Mouse (Mus musculus) spleen, adult 18-20 months (tissue): ENCODE measurements around the gene Adgre5.

Source experiments
- DNase-seq, 2 experiments: peaks; one replicate each; pipeline ENCODE4 v3.0.0; 2022; ENCODE audit warnings: mixed read lengths in 2 of 2

Adgre5 gene

DNA sequence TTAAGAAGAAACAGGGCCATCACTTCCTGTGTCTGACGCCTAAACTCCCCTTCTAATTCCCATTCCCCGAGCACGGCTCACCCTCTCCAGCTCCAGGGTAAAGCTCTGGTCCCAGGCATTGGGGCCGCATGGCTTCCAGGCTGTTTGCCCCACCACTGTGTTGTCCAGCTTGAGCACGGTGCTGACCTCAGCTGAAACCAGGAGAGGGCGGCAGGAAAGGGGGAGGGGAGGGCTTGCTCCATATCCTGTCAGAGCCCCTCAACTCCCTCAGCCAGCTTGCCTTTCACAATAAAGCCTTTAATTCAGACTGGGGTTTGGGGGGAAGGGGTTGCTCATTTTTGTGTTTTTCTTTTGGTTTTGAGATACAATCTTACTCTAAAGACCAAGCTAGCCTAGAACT is 60.0 kb downstream of the Adgre5 start:
- DNase-seq, result no peak

DNA sequence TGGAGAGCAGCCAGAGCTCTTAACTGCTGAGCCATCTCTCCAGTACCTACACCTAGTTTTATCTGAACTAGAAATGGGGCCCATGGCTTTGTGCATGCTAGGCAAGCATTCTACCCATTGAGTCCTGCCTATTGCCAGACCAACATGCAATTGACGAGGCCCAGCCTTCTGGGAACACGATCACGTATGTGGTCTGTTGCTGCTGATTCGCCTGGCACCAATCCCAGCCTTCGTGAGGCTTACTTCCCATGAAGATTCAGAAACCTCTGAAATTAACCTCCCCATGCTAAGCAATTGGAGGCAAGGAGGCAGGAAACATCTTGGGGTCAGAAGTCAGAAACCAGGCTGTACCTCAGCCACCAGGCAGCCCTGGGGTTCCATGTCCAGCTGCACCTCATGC is 60.5 kb downstream of the Adgre5 start:
- no peak for DNase-seq

- DNase-seq, result no peak
Observed at GRCm38 (mm10) chr8:83679866-83680265, 61.3 kb downstream of the Adgre5 start.

GRCm38 (mm10) chr8:83674497-83674896 is 66.6 kb downstream of the Adgre5 start:
- no peak for DNase-seq
